Mouse (Mus musculus) large intestine, adult 2 months (tissue): ENCODE measurements around the gene Lypla2. TPM values are rescaled to one million over a fixed set of nuclear protein-coding genes. Genes with fewer than 3 reads are reported as not detected.
"Not testable (repeated sequence)": the region's sequence is repeated elsewhere in the genome, so short reads cannot be mapped to it uniquely, and the experiment has no call there.

Source experiments
- DNase-seq: peaks from one replicate; pipeline ENCODE4 v3.0.0-alpha.2; 2012; ENCODE audit warnings: low read depth, low spot score
- WGBS: fragments of 180-500 bp; shearing (Covaris S2); methylation state at CpG from one replicate; pipeline ENCODE4 v1.1.7; 2018; 5-methylcytosine and 5-hydroxymethylcytosine counted together
- polyA plus RNA-seq: library from polyadenylated mRNA; depleted of rRNA; stranded (reverse); fragments of >200 nt; gene quantifications from 2 replicates; pipeline ENCODE4 v1.2.3, GENCODE M21; 2012

Lypla2 gene
- polyA plus RNA-seq, 1 experiment: 123 TPM

- WGBS: 29% methylated on average over 3 of the region's 3 CpGs
- DNase-seq: no peak
These were observed 19.2 kb downstream of the Lypla2 start for GRCm38 (mm10) chr4:135953179-135953578.

GRCm38 (mm10) chr4:135951505-135951904 is 20.9 kb downstream of the Lypla2 start:
- DNase-seq: no peak
- over 99% methylated on average over 3 of the region's 3 CpGs for WGBS

GRCm38 (mm10) chr4:135950365-135950764 is 22.1 kb downstream of the Lypla2 start:
- DNase-seq: no peak
- 34% methylated on average over 6 of the region's 6 CpGs for WGBS

- no peak for DNase-seq
- 46% methylated on average over 6 of the region's 6 CpGs for WGBS
These were observed 22.5 kb downstream of the Lypla2 start for GRCm38 (mm10) chr4:135949911-135950310.

- 67% methylated on average over 10 of the region's 10 CpGs for WGBS
- no peak for DNase-seq
These were observed 23.0 kb downstream of the Lypla2 start for GRCm38 (mm10) chr4:135949475-135949874.

- DNase-seq: no peak
- WGBS: 27% methylated on average over 8 of the region's 8 CpGs
These were observed 24.3 kb downstream of the Lypla2 start for GRCm38 (mm10) chr4:135948142-135948541.

GRCm38 (mm10) chr4:135946659-135947301 is 25.6 kb downstream of the Lypla2 start:
- no peak for DNase-seq
- under 1% methylated on average over 28 of the region's 28 CpGs for WGBS

- under 1% methylated on average over 23 of the region's 23 CpGs for WGBS
These were observed 26.2 kb downstream of the Lypla2 start, which contains the start of gene Hmgcl for GRCm38 (mm10) chr4:135946278-135946658. Gene Hmgcl (plus strand): TSS chr4:135946448.

GRCm38 (mm10) chr4:135945706-135946105 is 26.7 kb downstream of the Lypla2 start:
- WGBS: 62% methylated on average over 10 of the region's 10 CpGs

More at GRCm38 (mm10) chr4:135946278-135946658, 26.2 kb downstream of the Lypla2 start, which contains the start of gene Hmgcl:
- DNase-seq: no peak

GRCm38 (mm10) chr4:135943389-135943788 is 29.0 kb downstream of the Lypla2 start:
- WGBS: 69% methylated on average over 4 of the region's 4 CpGs
- no peak for DNase-seq

More at GRCm38 (mm10) chr4:135945706-135946105, 26.7 kb downstream of the Lypla2 start:
- DNase-seq: no peak

GRCm38 (mm10) chr4:135942193-135942592 is 30.2 kb downstream of the Lypla2 start:
- no peak for DNase-seq
- 41% methylated on average over 6 of the region's 6 CpGs for WGBS

- not testable (repeated sequence) for DNase-seq
- 91% methylated on average over 8 of the region's 8 CpGs for WGBS
These were observed 31.4 kb downstream of the Lypla2 start for GRCm38 (mm10) chr4:135941026-135941425.

- no peak for DNase-seq
- 83% methylated on average over 7 of the region's 7 CpGs for WGBS
These were observed 33.6 kb downstream of the Lypla2 start for GRCm38 (mm10) chr4:135938858-135939257.

GRCm38 (mm10) chr4:135935502-135935901 is 36.9 kb downstream of the Lypla2 start:
- WGBS: 70% methylated on average over 5 of the region's 5 CpGs
- no peak for DNase-seq

- no peak for DNase-seq
- 78% methylated on average over 12 of the region's 12 CpGs for WGBS
These were observed 37.5 kb downstream of the Lypla2 start for GRCm38 (mm10) chr4:135934708-135935500.

- 63% methylated on average over 5 of the region's 5 CpGs for WGBS
- DNase-seq: no peak
These were observed 40.6 kb downstream of the Lypla2 start for GRCm38 (mm10) chr4:135931832-135932231.

- DNase-seq: no peak
- 76% methylated on average over 8 of the region's 8 CpGs for WGBS
These were observed 42.2 kb downstream of the Lypla2 start for GRCm38 (mm10) chr4:135930239-135930638.

GRCm38 (mm10) chr4:135929828-135930227 is 42.6 kb downstream of the Lypla2 start:
- WGBS: 65% methylated on average over 9 of the region's 9 CpGs
- no peak for DNase-seq

GRCm38 (mm10) chr4:135929405-135929804 is 43.0 kb downstream of the Lypla2 start:
- no peak for DNase-seq
- WGBS: 56% methylated on average over 5 of the region's 5 CpGs

GRCm38 (mm10) chr4:135928376-135928775 is 44.0 kb downstream of the Lypla2 start:
- 90% methylated on average over 9 of the region's 9 CpGs for WGBS
- DNase-seq: no peak

GRCm38 (mm10) chr4:135926861-135927260 is 45.6 kb downstream of the Lypla2 start:
- DNase-seq: no peak
- 90% methylated on average over 3 of the region's 3 CpGs for WGBS
